Mouse (Mus musculus): ENCODE results near the gene Lats1. TPM values are rescaled to one million over a fixed set of nuclear protein-coding genes. Genes with fewer than 3 reads are reported as not detected.

Gene Lats1
- polyA plus RNA-seq, 1 experiment from 2014 or later, result 10.4 TPM

- H3K27me3 ChIP-seq, result no peaks in the 10 kb centered on the region
- peaks cover 54% of the 10 kb centered on the region for H3K4me1 ChIP-seq (replicated peaks)
Measured at GRCm38 (mm10) chr10:7681343-7682025, 470 bp downstream of the Lats1 start.

GRCm38 (mm10) chr10:7682249-7682648 is 1.2 kb downstream of the Lats1 start:
- 55% methylated on average over 3 of the region's 3 CpGs for WGBS
- peak overlapping the region; percentile 99 for H3K9ac ChIP-seq
- H3K4me3 ChIP-seq, result peak overlapping the region; percentile 100
- H3K27me3 ChIP-seq, result no peaks in the 10 kb centered on the region
- no peak for ATAC-seq (ENCODE audit: low FRiP score)
- peaks cover 54% of the 10 kb centered on the region for H3K4me1 ChIP-seq (replicated peaks)
- peak overlapping the region; percentile 77 for H3K4me2 ChIP-seq
- H3K27ac ChIP-seq, result no peak overlapping the region
- H3K36me3 ChIP-seq, result peaks cover 21% of the 10 kb centered on the region
- H3K9me3 ChIP-seq, result no peaks in the 10 kb centered on the region

More at GRCm38 (mm10) chr10:7681343-7682025, 470 bp downstream of the Lats1 start:
- peak overlapping the region; percentile 97 for H3K27ac ChIP-seq
- peak overlapping the region; percentile 77 for H3K4me2 ChIP-seq
- 0% methylated on average over 54 of the region's 64 CpGs for WGBS
- peak overlapping the region; percentile 99 for H3K9ac ChIP-seq
- ATAC-seq (ENCODE audit: low FRiP score), result peak; percentile 85
- H3K9me3 ChIP-seq, result no peaks in the 10 kb centered on the region
- peaks cover 29% of the 10 kb centered on the region for H3K36me3 ChIP-seq
- H3K4me3 ChIP-seq, result peak overlapping the region; percentile 100

GRCm38 (mm10) chr10:7686902-7687301 is 5.9 kb downstream of the Lats1 start:
- H3K9me3 ChIP-seq, result no peaks in the 10 kb centered on the region
- WGBS, result 97% methylated on average over 6 of the region's 6 CpGs
- H3K4me1 ChIP-seq (replicated peaks), result peaks cover 28% of the 10 kb centered on the region
- no peak overlapping the region for H3K9ac ChIP-seq
- H3K36me3 ChIP-seq, result peaks cover 7% of the 10 kb centered on the region
- H3K4me2 ChIP-seq, result no peak overlapping the region
- no peaks in the 10 kb centered on the region for H3K27me3 ChIP-seq
- no peak overlapping the region for H3K4me3 ChIP-seq
- no peak overlapping the region for H3K27ac ChIP-seq
- no peak for ATAC-seq (ENCODE audit: low FRiP score)

- H3K4me2 ChIP-seq, result no peak overlapping the region
- no peaks in the 10 kb centered on the region; the same call in 1 of the 2 replicates for H3K4me1 ChIP-seq (replicated peaks)
- no peak overlapping the region for H3K27ac ChIP-seq
- peaks cover 72% of the 10 kb centered on the region for H3K36me3 ChIP-seq
- no peaks in the 10 kb centered on the region for H3K9me3 ChIP-seq
- no peak overlapping the region for H3K9ac ChIP-seq
- H3K4me3 ChIP-seq, result no peak overlapping the region
- H3K27me3 ChIP-seq, result no peaks in the 10 kb centered on the region
- no peak for ATAC-seq (ENCODE audit: low FRiP score)
Measured at GRCm38 (mm10) chr10:7695286-7695685, 14.3 kb downstream of the Lats1 start.

GRCm38 (mm10) chr10:7700120-7700519 is 19.1 kb downstream of the Lats1 start:
- H3K27ac ChIP-seq, result no peak overlapping the region
- no peak overlapping the region for H3K4me3 ChIP-seq
- peaks cover 83% of the 10 kb centered on the region for H3K36me3 ChIP-seq
- no peaks in the 10 kb centered on the region for H3K9me3 ChIP-seq
- ATAC-seq (ENCODE audit: low FRiP score), result no peak
- no peaks in the 10 kb centered on the region for H3K27me3 ChIP-seq
- WGBS, result 87% methylated on average over 3 of the region's 3 CpGs
- no peaks in the 10 kb centered on the region for H3K4me1 ChIP-seq (replicated peaks)
- H3K4me2 ChIP-seq, result no peak overlapping the region
- H3K9ac ChIP-seq, result no peak overlapping the region

GRCm38 (mm10) chr10:7702586-7702985 is 21.6 kb downstream of the Lats1 start:
- Histone ChIP-seq H3K9ac (no peak overlapping the region), H3K36me3 (peaks cover 86% of the 10 kb centered on the region), H3K4me2 (no peak overlapping the region), H3K27me3 (no peaks in the 10 kb centered on the region), H3K27ac (no peak overlapping the region), H3K9me3 (no peaks in the 10 kb centered on the region), H3K4me3 (no peak overlapping the region), H3K4me1 (replicated peaks) (no peaks in the 10 kb centered on the region)
- 95% methylated on average over 6 of the region's 6 CpGs for WGBS
- no peak for ATAC-seq (ENCODE audit: low FRiP score)

GRCm38 (mm10) chr10:7710121-7710520 is 29.1 kb downstream of the Lats1 start:
- H3K4me2 ChIP-seq, result no peak overlapping the region
- WGBS, result 93% methylated on average over 5 of the region's 5 CpGs
- no peak for ATAC-seq (ENCODE audit: low FRiP score)
- no peaks in the 10 kb centered on the region for H3K4me1 ChIP-seq (replicated peaks)
- H3K9me3 ChIP-seq, result no peaks in the 10 kb centered on the region
- no peak overlapping the region for H3K9ac ChIP-seq
- no peak overlapping the region for H3K4me3 ChIP-seq
- H3K27me3 ChIP-seq, result no peaks in the 10 kb centered on the region
- H3K27ac ChIP-seq, result no peak overlapping the region
- H3K36me3 ChIP-seq, result peaks cover 69% of the 10 kb centered on the region

- Histone ChIP-seq H3K4me2 (no peak overlapping the region), H3K4me3 (no peak overlapping the region), H3K36me3 (peaks cover 58% of the 10 kb centered on the region)
Measured at GRCm38 (mm10) chr10:7712506-7712905, 31.5 kb downstream of the Lats1 start.

DNA sequence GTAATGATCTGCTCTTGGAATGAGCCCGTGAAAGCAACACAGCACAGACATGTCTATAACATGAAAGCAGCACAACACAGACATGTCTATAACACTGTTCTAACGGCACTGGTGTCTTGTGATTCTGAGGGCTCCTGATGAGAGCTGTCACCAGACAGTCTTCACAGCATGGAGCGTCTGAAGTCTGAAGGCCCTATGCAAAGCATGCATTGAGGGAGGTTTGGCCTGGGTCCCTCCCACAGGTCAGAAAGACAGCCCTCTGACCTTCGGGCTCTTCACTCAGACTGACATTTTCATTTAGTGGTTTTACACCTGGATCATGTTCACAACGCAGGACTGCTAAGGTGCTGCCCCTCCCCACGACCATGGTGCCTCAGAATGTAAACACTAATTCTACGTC is 34.0 kb downstream of the Lats1 start:
- H3K9me3 ChIP-seq, result no peaks in the 10 kb centered on the region
- H3K4me2 ChIP-seq, result no peak overlapping the region
- H3K9ac ChIP-seq, result no peak overlapping the region
- H3K27ac ChIP-seq, result no peak overlapping the region
- no peak overlapping the region for H3K4me3 ChIP-seq
- H3K27me3 ChIP-seq, result no peaks in the 10 kb centered on the region
- peaks cover 40% of the 10 kb centered on the region for H3K36me3 ChIP-seq
- WGBS, result 76% methylated on average over 7 of the region's 7 CpGs
- H3K4me1 ChIP-seq (replicated peaks), result no peaks in the 10 kb centered on the region
- ATAC-seq (ENCODE audit: low FRiP score), result no peak

More at GRCm38 (mm10) chr10:7712506-7712905, 31.5 kb downstream of the Lats1 start:
- Histone ChIP-seq H3K27me3 (no peaks in the 10 kb centered on the region), H3K27ac (no peak overlapping the region), H3K4me1 (replicated peaks) (no peaks in the 10 kb centered on the region), H3K9me3 (no peaks in the 10 kb centered on the region), H3K9ac (no peak overlapping the region)
- whole genome bisulfite sequencing, result 95% methylated on average over 13 of the region's 13 CpGs
- no peak for ATAC-seq (ENCODE audit: low FRiP score)

DNA sequence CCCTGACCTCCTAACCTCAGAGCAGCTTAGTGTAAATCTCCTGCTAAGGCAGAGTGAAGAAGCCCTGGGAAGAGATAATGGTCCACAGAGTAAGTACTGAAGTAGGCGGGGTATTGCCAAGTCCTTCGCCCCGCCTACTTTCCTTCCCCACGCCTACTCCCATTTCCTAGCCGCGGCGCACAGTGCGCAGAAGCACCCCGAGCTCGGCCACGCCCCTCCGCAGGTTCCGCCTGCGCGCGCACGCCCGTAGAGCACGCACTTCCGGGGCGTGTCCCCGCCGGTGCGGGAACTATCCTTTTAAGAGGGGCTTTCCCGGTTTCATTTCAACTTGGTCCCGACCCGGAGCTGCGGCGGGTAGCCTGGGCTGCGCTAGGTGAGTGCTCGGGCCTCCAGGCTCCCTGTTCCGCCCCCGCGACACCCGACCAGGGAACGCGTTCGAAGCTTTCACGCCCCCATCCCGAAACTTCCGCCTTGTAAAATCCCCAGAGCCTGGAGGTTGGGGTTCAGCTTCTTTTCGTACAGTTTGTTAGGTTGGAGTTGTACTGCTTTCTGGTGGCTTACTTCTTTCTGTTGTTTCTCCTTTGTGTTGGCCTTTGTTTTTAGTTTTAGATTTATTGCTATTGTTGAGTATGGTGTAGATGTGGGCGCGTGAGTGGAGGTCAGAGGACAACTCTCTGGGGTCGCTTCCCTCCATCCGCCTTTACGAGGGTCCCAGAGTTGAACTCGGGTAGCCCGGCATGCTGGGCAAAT is 44.9 kb downstream of the Lats1 start, which contains the start of gene Katna1:
Katna1 (plus strand) TSS at position 250 of the 750 bp plus-strand sequence.
- no peaks in the 10 kb centered on the region for H3K27me3 ChIP-seq
- peak; percentile 99 for ATAC-seq (ENCODE audit: low FRiP score)
- peak within 1 kb of the TSS; percentile 66 for H3K4me2 ChIP-seq

DNA sequence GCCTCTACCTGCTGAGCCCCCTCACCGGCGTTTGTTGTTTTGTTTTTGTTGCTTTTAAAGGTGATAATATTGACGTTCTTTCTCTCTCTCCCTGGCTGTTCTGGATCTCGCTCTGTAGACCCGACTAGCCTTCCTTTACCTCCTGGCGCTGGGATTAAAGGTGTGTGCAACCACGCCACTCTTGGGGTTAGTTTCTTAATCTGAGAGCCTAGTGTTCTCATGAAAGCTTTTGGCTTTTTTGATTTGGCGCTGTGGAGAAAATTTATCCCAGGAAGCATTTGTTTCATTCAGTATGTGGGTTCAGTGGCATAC is 45.4 kb downstream of the Lats1 start:
- Histone ChIP-seq H3K4me3 (peak overlapping the region; percentile 62), H3K36me3 (no peaks in the 10 kb centered on the region), H3K4me2 (peak overlapping the region; percentile 66), H3K27ac (peak overlapping the region; percentile 83), H3K9ac (peak overlapping the region; percentile 83), H3K4me1 (replicated peaks) (peaks cover 32% of the 10 kb centered on the region), H3K9me3 (no peaks in the 10 kb centered on the region), H3K27me3 (no peaks in the 10 kb centered on the region)
- ATAC-seq (ENCODE audit: low FRiP score), result no peak
- WGBS, result under 1% methylated on average over 8 of the region's 8 CpGs

More for the DNA sequence above, 44.9 kb downstream of the Lats1 start, which contains the start of gene Katna1:
- Histone ChIP-seq H3K9ac (peak within 1 kb of the TSS; percentile 83), H3K27ac (peak within 1 kb of the TSS; percentile 83), H3K4me1 (replicated peaks) (peaks cover 29% of the 10 kb centered on the region), H3K36me3 (no peaks in the 10 kb centered on the region), H3K4me3 (peak within 1 kb of the TSS; percentile 62), H3K9me3 (no peaks in the 10 kb centered on the region)
- WGBS, result under 1% methylated on average over 49 of the region's 49 CpGs

GRCm38 (mm10) chr10:7727011-7727410 is 46.0 kb downstream of the Lats1 start:
- Histone ChIP-seq H3K9ac (peak overlapping the region; percentile 61), H3K36me3 (no peaks in the 10 kb centered on the region), H3K27me3 (no peaks in the 10 kb centered on the region), H3K4me3 (peak overlapping the region; percentile 62), H3K9me3 (no peaks in the 10 kb centered on the region), H3K4me1 (replicated peaks) (peaks cover 36% of the 10 kb centered on the region), H3K27ac (no peak overlapping the region), H3K4me2 (peak overlapping the region; percentile 66)
- ATAC-seq (ENCODE audit: low FRiP score), result no peak
- whole genome bisulfite sequencing, result 30% methylated on average over 3 of the region's 3 CpGs

All from hindbrain, embryonic 13.5 days (tissue).